Mouse (Mus musculus): ENCODE measurements around the gene Ptprk.
A peak's percentile ranks its signal among the peaks of the same experiment; 100 is the strongest.

The Ptprk gene

DNA sequence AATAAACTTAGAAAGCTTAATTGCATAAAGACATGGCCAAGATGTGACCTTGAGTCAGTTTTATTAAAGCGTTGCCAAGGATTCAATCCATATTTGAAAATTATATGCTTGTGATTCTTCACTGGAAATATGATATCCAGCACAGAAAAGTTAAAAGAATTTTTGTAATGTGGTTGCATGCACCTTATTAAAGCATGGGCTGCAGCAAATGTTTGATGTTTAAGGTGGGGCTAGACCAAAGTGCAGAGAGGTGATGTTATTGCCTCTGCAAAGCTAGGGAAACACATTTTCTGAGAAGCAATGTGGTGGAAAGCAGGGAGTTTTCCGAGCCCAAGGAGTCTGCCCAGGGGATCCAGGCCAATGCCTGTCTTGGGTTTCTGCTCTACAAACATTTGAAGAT lies 334.4 kb downstream of the Ptprk start:
- no peak for DNase-seq (ENCODE audit: low spot score in 2 of 2)

DNA sequence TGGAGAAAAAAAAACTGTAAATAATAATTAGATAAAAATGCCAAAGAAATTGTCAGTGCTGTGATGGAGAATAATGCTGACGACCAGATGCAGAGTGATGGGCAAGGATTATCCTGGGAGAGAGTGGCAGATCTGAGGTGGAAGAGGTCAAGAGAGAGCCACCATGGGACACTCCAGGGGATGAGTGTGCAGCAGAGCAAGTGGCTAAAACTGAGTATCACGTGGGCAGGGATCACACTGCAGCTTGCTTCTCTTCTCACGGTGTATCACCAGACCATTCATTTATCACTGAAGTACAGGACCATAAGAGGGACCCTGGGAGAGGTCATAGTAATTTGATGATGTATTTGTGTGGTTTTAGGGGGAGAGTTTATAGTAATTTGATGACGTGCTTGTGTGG lies 340.2 kb downstream of the Ptprk start:
- no peak for DNase-seq (ENCODE audit: low spot score in 2 of 2)

DNA sequence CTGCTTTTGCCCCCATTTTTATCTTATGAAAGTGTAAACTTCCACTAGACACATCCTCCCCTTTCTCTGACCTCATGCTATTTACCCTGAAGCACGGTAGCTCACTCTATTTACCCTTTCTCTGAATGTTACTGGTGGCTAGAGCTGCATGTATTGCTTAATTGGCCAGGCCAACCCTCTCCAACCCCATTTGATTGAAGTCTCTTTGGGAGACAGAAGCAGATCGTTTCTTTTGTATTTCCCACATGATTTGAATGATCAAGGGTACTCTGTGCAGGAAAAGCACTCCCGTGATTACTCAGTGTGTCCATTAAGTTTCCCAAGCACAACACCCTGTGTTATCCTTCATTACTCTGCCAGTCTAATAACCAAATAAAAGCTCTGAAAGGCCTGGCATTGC lies 348.0 kb downstream of the Ptprk start:
- no peak for DNase-seq (ENCODE audit: low spot score in 2 of 2)

DNA sequence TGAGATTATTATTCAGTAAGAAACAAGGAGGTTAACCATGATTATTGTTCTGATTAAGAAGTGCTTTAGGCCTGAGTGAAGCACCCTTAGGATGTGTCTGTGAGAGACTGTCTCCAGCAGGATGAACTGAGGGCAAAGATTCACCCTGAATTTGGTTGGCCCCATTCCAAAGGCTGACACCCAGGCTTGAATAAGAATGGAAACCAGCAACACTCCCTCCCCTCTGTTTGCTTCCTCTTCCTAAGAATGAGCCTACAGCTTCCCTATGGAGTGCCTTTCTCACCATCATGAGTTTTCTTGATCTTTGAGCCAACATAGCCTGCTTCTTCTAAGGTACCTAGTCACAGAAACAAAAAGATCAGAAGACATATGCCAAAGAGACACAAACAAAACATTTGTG lies 350.8 kb downstream of the Ptprk start:
- no peak for DNase-seq (ENCODE audit: low spot score in 2 of 2)

DNA sequence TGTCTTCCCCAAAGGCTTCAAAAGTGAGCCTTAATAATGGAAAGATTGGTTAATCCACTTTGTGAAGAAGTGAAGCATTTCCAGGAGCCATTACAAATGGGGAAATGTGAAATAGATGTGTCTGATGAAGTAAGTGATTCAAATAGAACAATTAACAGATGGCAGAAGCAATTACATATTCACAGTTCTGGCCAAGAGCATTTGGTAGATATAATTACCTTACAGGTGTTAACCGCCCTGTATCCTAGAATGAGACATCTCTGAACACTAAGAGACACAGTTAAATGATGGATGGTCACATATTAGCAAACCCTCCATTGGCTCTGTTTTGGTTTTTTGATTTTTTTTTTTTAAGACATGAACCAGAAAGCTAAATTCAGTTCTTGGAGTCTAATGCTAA lies 361.5 kb downstream of the Ptprk start:
- no peak for DNase-seq (ENCODE audit: low spot score in 2 of 2)

DNA sequence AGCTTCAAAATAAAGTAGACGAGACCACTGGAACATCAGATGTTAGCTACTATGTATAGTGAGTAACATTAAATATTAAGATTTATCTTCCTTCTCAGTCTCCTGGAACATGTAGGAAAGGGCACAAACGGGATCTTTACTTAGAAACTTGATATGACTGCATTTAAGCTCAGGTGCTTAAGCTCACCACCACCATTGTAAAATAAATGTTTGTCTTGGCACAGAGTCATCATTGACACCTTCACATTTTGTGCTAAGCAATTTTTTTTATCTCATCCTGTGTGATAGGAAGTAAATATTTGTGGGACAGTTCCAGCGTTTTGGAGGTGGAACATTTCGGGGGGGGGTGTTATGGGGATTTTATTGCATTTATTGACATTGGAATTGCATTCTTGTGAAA lies 375.2 kb downstream of the Ptprk start:
- no peak for DNase-seq (ENCODE audit: low spot score in 2 of 2)

DNA sequence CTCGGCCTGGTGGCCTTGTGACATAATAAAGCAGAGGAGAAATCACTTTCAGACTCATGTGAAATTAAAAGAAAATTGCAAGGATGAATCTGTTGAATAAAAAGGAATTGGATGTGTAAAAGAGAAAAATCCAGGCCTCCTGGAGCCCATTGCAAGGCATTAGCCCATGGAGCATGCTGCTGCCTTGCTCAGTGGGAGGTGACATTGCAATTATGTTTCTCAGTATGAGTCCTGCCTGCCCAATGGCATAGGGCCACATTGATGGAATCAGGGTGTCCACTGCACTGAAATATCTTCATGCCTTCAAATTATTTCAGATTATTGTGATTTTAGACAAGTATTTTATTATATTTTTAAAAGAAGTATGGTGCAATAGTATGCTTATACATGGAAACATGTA lies 376.0 kb downstream of the Ptprk start:
- DNase-seq (ENCODE audit: low spot score in 2 of 2) = no peak

DNA sequence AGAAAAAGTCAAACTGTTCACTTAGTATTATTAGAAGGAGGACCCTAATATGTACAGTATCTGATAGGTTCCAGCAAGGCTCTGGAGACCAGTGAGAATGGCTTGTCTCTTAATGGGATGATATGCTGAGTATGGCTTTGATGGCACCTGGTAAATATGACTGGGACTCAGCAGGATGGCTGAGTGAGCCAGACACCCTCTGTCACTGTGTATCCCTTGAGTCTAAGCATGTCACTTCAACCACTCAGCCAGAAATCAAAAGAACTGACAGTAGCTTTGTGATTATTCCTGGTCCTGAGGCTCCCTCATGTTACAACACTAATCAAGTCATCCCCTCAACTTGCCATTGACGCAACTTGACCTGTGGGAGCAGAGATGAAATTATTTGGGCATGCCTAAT lies 383.4 kb downstream of the Ptprk start:
- no peak for DNase-seq (ENCODE audit: low spot score in 2 of 2)

DNA sequence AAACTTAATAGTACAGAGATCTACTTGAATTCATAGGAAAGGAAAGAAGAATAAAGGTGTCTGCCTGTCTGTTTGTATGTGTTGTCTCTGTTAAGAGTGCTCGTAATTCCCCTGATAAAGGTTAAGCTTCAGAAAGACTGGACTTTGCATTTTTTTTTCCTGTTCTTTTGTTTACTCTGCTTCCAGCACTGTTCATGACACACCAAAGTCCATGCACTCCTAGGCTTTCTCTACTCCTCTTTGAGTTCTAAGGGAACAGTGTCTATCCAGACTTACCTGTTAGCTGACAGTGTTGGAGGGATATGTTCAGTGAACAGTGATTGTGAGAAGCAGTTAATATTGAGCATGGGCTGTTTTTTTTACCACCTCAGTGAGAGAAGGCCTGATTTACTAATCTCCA lies 385.3 kb downstream of the Ptprk start:
- no peak for DNase-seq (ENCODE audit: low spot score in 2 of 2)

DNA sequence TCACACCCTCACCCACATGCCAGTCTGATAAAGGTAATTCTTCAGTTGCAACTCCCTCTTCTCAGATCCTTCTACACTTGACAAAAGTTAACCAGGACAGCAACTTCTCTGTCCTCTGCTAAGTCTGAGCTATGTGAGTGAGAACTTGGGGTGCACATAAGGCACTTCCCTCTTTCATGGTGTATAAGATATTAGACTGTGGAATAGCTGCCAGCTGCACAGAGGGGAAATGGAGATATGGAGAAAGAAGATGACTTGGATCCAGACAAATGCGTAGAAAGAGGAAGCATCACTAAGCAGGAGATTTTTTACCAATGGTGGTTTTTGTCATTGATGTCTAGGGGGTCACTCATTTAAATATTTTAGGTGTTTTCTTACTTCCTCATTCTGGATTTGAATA lies 389.1 kb downstream of the Ptprk start:
- no peak for DNase-seq (ENCODE audit: low spot score in 2 of 2)

DNA sequence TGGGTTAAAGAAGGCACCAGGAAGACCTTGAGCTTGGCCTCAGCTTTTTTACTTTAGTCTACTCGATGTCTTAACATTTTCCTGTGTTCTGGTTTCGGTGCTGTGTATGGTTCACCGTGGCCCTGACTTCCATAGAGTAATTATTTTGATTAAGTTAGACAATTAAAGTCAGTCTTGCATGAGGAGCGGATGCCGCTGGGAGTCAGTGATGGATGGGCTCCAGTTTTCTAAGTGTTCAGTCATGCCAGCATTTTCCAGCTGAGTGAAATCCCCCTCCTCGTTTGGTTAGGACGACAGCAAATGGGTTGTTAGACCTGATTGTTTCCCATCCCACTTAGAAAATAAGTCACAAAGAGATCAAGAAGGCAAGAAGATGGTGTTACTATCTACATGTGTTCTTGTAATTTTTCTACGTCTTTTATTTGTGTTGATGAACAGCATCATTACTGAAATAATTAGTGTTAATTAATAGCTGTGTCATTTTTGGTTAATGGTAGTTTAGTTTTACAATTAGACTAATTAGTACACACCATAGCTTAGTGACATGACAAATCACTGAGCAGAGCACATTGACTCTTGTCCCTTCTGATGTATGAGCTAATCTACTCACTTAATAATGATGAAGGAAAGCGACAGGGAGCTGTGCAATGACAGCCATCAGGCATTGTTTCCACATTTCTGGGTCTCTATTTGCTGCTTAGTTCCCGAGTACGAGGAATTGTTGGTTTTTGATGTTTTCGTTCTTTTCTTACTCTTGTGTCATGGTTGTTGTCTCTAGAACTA lies 390.3 kb downstream of the Ptprk start:
- no peak for DNase-seq (ENCODE audit: low spot score in 2 of 2)

DNA sequence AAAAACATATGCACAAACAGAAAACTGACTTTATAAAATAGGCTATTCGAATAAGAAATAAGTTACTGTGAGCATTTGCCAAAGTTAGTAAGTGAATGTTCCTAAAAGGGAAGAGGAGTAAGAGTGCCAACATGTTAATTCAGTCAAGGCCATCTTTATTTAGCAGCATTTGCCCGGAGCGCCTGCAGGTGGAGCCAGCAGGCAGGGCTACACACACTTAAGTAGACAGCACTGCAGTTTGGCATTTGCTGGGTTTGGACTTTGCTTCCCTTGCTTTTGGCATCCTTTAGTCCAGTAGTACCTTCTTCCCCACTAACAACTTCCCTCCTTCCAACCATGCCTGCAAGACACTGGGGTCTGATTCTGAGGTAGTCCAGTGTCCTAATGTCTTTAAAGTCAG lies 411.0 kb downstream of the Ptprk start:
- peak; percentile 6 to 36 for DNase-seq (ENCODE audit: low spot score in 2 of 2)

DNA sequence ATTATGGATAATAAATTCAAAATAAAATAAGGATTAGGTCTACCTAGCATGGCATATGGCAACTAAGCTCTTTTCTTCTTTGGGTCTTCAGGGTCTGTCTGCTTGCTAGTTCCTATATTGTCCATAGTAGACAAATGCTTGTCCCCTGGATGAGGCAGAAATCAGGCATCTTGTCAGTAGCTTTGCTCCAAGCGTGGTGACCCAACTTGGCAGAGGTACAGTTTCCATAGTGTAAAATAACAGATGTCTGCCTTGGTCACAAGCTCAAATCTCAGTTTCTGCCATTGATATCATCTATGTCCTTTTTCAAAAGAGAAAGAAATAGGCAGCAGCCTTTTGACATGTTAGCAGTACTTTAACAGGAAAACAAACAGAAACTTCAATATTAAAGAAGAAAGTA lies 416.4 kb downstream of the Ptprk start:
- no peak for DNase-seq (ENCODE audit: low spot score in 2 of 2)

DNA sequence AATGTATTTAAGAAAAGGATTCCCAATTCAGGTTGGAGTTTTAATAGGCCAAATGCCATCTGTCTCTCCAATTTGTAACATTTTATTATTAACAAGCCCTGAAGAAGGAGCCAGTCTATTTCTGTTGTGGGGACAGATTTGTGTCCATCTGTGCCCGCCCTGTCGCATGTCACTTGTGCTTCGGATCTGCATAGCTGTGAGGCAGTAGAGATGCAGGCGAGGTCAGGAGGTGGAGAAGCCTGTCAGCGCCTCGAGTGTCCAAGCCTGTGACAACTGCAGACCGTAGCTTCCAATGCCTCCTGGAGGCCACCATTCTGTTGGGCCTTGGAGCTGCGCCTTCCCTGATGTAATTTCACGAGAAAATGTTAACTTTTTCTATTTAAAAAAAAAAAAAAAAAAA lies 417.6 kb downstream of the Ptprk start:
- DNase-seq (ENCODE audit: low spot score in 2 of 2) = no peak

DNA sequence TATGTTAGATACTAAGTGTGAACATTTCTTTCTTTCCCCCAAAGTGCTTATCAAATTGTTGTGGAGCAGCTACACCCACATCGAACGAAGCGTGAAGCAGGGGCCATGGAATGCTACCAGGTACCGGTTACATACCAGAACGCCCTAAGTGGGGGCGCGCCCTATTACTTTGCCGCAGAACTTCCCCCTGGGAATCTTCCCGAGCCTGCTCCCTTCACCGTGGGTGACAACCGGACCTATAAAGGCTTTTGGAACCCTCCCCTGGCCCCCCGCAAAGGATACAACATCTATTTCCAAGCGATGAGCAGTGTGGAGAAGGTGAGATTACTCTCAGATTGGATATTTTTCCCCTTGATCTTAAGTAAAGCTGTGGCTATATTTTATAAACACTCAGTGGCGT lies 418.2 kb downstream of the Ptprk start:
- DNase-seq (ENCODE audit: low spot score in 2 of 2) = no peak

DNA sequence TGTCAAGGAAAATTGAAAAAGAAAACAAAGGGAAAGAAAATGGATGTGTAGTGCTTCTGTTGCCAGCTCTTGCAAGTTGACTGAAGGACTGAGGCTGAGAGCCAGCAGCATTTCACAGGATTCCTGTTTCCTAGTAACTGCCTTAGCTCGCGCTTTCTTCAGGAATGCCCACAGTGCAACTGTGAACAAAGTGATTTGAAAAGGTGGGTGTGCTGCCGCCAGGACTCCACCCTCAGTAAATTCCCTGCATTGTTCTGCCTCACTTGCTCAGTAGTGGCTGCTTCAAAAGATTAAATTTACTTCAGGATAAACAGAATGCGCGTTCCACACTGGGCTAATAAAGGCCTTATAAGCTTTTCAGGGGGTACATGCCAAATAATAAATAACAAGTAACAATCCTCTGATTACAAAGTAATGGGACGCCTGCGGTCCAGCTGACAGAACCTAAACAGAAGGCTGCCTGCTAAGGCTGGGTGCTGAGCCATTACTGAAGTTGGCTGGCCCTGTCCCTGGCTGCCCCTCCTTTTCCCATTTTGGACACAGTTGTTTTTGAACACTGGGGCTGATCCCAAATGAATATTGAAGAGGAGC lies 418.7 kb downstream of the Ptprk start:
- no peak for DNase-seq (ENCODE audit: low spot score in 2 of 2)

DNA sequence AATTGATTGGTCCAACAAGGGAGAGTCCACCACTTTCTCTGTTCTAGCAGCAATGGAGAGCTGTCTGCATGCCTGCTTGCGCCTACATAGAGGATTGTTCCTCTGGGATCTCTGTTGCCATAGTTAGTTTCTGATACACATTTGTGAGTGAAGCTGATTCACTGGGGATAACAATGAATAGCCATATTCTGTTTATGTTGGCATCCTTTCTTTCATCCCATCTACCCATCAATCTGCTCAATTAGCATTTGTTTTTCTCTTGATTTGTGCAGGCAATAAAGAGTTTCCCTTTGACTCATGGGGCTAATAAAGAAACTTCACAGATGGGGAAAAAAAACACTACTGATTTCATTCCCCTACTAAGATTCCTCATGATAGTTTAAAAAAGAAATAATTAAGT lies 423.2 kb downstream of the Ptprk start:
- no peak for DNase-seq (ENCODE audit: low spot score in 2 of 2)

DNA sequence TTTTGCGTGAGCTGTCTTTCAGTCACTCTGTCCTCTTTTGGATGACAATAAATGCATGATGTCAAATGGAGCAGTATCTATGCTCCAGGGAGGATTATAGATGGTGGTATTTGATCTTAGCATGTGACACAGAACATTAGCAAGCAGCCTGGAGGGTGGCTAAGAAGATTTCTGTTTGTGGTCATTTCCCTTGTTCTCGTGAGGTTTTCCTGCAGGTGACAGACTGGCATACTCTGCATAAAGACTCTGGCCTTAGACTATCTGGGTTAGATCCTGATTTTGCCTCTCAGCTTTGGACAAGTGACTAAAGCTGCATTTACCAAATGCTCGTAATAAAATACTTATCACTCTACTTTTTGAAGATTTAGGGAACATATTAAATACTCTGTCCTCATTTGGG lies 423.9 kb downstream of the Ptprk start:
- DNase-seq (ENCODE audit: low spot score in 2 of 2) = no peak

DNA sequence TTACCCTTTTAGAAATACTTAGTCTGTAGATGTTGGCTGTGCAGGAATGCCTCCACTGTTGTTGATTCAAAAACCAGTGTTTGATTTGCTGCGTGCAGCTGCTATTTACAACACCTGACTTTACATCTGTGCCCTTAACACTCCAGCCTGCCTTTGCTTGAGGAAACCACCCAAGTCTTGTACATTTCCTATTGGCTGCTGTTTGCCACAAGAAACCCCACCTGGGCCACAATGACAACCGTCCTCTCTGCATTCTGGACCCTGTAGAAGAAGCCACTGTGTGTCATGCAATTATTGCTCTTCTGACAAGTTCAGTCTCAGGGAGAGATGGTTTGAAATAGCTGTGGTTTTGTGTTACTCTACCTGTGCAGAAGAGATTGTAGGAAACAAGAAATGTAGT lies 439.0 kb downstream of the Ptprk start:
- no peak for DNase-seq (ENCODE audit: low spot score in 2 of 2)

DNA sequence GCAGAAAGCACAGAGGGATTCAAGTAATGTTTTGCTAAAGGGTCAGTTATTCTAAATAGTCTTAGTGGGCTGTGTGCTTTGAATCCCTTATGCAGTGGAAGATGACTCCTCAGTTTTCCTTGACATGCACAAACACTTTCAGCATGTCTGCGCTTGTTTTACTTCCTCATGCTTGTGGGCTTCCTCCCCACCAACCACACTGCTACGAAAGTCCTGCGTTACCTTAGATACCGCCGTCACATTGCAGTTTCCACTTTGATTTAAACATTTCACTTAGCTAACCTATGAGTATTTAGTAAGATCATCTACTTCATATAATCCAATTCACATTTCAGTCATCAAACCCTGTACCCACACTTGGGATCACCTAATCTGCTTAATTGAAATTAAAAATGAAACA lies 441.5 kb downstream of the Ptprk start:
- no peak for DNase-seq (ENCODE audit: low spot score in 2 of 2)

DNA sequence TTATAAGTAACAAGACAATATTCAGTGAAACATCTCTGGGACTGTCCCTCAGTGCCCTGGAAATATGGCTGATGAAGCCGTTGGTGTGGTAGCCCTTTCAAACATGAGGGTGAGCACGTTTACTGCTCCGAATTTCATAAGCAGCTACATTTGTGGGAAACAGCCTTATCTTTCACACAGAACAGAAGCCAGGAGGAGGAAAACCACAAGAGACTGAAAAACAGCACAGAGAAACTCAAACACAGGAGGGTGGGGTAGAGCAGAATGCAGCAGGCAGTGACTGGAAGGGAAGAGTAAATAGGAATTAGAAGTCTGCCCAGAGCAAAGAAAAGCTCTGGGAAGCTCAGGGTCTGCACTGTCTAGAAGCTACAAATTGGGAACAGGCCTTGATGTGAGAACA lies 443.7 kb downstream of the Ptprk start:
- DNase-seq (ENCODE audit: low spot score in 2 of 2) = no peak

DNA sequence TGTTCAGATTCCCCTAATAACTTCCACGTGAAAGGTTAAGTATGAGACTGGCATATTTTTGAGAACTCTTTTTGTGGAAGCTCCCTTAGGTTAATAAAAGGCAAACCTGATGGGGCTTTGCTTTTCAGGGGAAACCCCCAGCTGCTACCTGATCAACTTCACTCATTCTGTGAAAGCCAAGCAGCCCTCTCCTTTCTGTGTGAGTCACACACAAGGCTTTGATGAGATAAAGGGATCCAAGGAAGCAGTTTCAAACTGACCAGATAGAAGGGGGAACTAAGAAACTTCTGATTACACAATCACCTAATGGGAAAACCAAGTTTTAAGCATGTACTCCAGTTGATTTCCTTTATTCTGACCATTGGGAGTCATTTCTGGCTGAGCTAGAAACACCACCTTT lies 445.2 kb downstream of the Ptprk start:
- no peak for DNase-seq (ENCODE audit: low spot score in 2 of 2)

DNA sequence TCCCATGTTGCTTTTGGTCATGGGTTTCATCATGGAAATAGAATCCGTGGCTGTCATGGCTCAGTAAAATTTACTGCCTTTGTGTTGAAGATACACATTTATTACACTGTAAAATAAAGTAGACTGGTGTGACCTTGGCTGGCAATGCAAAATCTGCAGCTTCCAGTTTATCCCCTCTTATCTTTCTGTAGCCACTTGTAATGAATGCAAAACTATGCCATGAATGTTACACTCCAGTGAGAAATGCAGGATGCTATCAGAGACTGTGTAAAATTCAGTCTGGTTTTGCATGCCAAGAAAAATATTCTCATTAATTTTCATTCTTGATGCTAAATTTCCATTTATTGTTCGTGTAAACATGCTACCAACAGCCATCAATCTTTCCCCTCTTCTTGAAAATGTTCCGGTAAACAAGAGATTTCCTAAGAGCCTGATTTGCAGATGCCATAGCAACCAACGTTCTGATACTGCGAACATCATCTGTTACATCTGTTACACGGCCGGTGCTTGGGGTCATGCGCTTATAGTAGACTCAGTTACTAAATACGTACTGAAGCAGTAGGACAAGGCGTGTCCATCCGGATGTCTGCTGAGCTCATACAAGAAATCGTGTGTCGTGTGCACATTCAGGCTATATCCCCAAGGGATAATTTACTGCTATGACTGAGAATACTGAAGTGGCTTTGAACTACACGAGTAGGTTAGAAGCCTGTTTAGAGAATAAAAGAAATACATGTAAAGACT lies 449.5 kb downstream of the Ptprk start:
- DNase-seq (ENCODE audit: low spot score in 2 of 2) = no peak
